12 mouse cellular contexts compared by ENCODE assay signal in the genomic region with DNA sequence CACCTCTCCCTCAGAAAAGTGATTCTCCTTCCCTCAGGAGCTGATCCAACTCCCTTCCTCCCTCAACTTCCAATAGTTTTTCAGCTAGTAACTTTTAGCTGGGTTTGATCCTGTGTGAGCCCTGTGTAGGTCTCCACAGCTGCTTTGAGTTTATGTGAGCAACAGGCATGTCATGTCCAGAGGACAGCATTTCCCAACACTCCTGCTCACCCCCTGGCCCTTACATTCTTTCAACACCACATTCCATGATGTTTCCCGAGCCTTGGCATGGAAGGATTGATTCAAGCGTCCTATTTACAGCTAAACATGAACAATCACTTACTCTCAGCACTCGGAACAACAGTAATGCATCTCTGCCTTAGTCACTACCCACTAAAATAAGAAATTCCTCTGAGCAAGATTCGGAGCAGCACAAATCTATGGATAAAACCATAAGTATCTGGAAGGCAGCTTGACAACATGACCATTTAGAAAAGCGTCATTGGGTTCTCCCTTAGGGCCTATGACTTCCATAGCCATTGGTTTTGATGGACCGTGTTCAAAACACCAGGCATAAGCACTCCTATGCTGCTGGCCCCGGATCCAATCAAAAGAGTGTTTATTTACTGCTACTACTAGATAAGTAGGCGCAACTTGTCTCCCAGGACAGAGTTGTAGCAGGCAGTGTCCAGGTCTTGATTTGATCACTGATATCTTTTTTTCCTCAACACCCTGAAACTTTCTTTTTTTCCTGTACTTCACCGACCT. TPM values are rescaled to one million over a fixed set of nuclear protein-coding genes. Genes with fewer than 3 reads are reported as not detected.
DNase-seq lines count a peak whose midpoint lies in the region; ATAC-seq and TF ChIP-seq lines count a peak whose summit lies in the region.
"Had no signal": no experiment of that assay in that cellular context is flagged by ENCODE, and none has a peak within 500 bp of the region (broad histone marks: within the 10 kb centered on the region; RNA-seq: fewer than 3 reads in every experiment).

No protein-coding gene starts in this region.

- H3K9ac ChIP-seq in forebrain, embryonic 13.5 days: no peak overlapping the region
- H3K9ac ChIP-seq in forebrain, embryonic 11.5 days (ENCODE audit: low read length): no peak overlapping the region
- no peak overlapping the region for H3K9ac ChIP-seq in intestine, embryonic 15.5 days
- no peak overlapping the region for H3K9ac ChIP-seq in neural tube, embryonic 15.5 days (replicated peaks)

- H3K4me2 ChIP-seq in forebrain, embryonic 13.5 days: peak overlapping the region; percentile 5; the same call in 1 of the 2 replicates
- no peak overlapping the region for H3K4me2 ChIP-seq in forebrain, embryonic 11.5 days (ENCODE audit: low read depth, low read length, severe bottlenecking)
- peak overlapping the region; percentile 40 for H3K4me2 ChIP-seq in intestine, embryonic 15.5 days (replicated peaks)
- peak overlapping the region; percentile 26; the same call in 1 of the 2 replicates for H3K4me2 ChIP-seq in neural tube, embryonic 15.5 days

- no peak for TF ChIP-seq POLR2A in lung, adult 2 months (IDR thresholded peaks at IDR 0.05; ENCODE audit: borderline replicate concordance, extremely low read depth, low read depth, low read length)

- no peak overlapping the region for H3K27ac ChIP-seq in forebrain, embryonic 13.5 days
- H3K27ac ChIP-seq in forebrain, embryonic 11.5 days (ENCODE audit: low read depth, low read length): no peak overlapping the region
- no peak overlapping the region for H3K27ac ChIP-seq in intestine, embryonic 15.5 days
- no peak overlapping the region for H3K27ac ChIP-seq in neural tube, embryonic 15.5 days (replicated peaks)

- H3K4me1 ChIP-seq in forebrain, embryonic 13.5 days: no peaks in the 10 kb centered on the region
- H3K4me1 ChIP-seq in forebrain, embryonic 11.5 days (replicated peaks; ENCODE audit: control insufficient read depth, insufficient read depth, low read length): no peaks in the 10 kb centered on the region
- peaks cover 2% of the 10 kb centered on the region; the same call in 1 of the 2 replicates for H3K4me1 ChIP-seq in lung, adult 2 months (ENCODE audit: control insufficient read depth, insufficient read depth, low read length)
- H3K4me1 ChIP-seq in intestine, embryonic 15.5 days (replicated peaks): no peaks in the 10 kb centered on the region
- 0 out of 2 replicates have a peak, but pooled peaks cover 4% of the 10 kb centered on the region for H3K4me1 ChIP-seq in neural tube, embryonic 15.5 days

- H3K9me3 ChIP-seq in forebrain, embryonic 13.5 days (replicated peaks): no peaks in the 10 kb centered on the region
- no peaks in the 10 kb centered on the region for H3K9me3 ChIP-seq in forebrain, embryonic 11.5 days (ENCODE audit: control insufficient read depth, low read length)
- H3K9me3 ChIP-seq in intestine, embryonic 15.5 days: no peaks in the 10 kb centered on the region
- no peaks in the 10 kb centered on the region for H3K9me3 ChIP-seq in neural tube, embryonic 15.5 days (replicated peaks)

- H3K27me3 ChIP-seq in forebrain, embryonic 13.5 days: no peaks in the 10 kb centered on the region
- no peaks in the 10 kb centered on the region for H3K27me3 ChIP-seq in forebrain, embryonic 11.5 days (ENCODE audit: control insufficient read depth, insufficient read depth, low read length)
- H3K27me3 ChIP-seq in intestine, embryonic 15.5 days (replicated peaks): no peaks in the 10 kb centered on the region
- H3K27me3 ChIP-seq in neural tube, embryonic 15.5 days (replicated peaks): no peaks in the 10 kb centered on the region

- no peak overlapping the region for H3K4me3 ChIP-seq in forebrain, embryonic 13.5 days
- H3K4me3 ChIP-seq in forebrain, embryonic 11.5 days (ENCODE audit: low read depth, low read length): no peak overlapping the region
- H3K4me3 ChIP-seq in lung, adult 2 months (replicated peaks; ENCODE audit: extremely low read depth, low read depth, low read length): no peak overlapping the region
- H3K4me3 ChIP-seq in intestine, embryonic 15.5 days (replicated peaks): no peak overlapping the region
- H3K4me3 ChIP-seq in neural tube, embryonic 15.5 days (replicated peaks): no peak overlapping the region

- WGBS in forebrain, embryonic 13.5 days: 62% methylated on average over 9 of the region's 9 CpGs
- WGBS in forebrain, embryonic 11.5 days: 66% methylated on average over 9 of the region's 9 CpGs
- WGBS in lung, adult 2 months: 42% methylated on average over 9 of the region's 9 CpGs
- WGBS in intestine, embryonic 15.5 days: 57% methylated on average over 9 of the region's 9 CpGs
- WGBS in neural tube, embryonic 15.5 days: 71% methylated on average over 9 of the region's 9 CpGs

- no peak for DNase-seq in forebrain, embryonic 11.5 days (ENCODE audit: low spot score)
- DNase-seq in lung, adult 18-20 months: peak; percentile 17 to 32
- no peak for DNase-seq in lung, adult 2 months
- DNase-seq in layer of hippocampus, postnatal 36 days: no peak
- no peak for DNase-seq in retina, postnatal 1 day

- no peaks in the 10 kb centered on the region for H3K36me3 ChIP-seq in forebrain, embryonic 13.5 days (ENCODE audit: poor library complexity, severe bottlenecking)
- no peaks in the 10 kb centered on the region for H3K36me3 ChIP-seq in forebrain, embryonic 11.5 days (ENCODE audit: control insufficient read depth, insufficient read depth, low read length)
- H3K36me3 ChIP-seq in intestine, embryonic 15.5 days: no peaks in the 10 kb centered on the region
- H3K36me3 ChIP-seq in neural tube, embryonic 15.5 days: no peaks in the 10 kb centered on the region

- TF ChIP-seq CTCF in lung, adult 2 months (IDR thresholded peaks at IDR 0.05; ENCODE audit: insufficient read depth, low read length): no peak

- no peak for ATAC-seq in forebrain, embryonic 13.5 days
- no peak for ATAC-seq in forebrain, embryonic 11.5 days (replicated peaks; ENCODE audit: low FRiP score)
- ATAC-seq in intestine, embryonic 15.5 days: no peak; the same call in 1 of the 2 replicates
- no peak for ATAC-seq in neural tube, embryonic 15.5 days (ENCODE audit: low FRiP score)

RNA-seq across cellular contexts. Expression of a gene that starts 14.6 kb away (rescaled TPM):
- polyA plus RNA-seq in forebrain, embryonic 13.5 days (2015; fragmentation: Nextera tagmentation; extraction: Ambion mirVana): 0.06 TPM in 1 of 2 replicates, not detected in the other
- not detected in 2 replicates for polyA plus RNA-seq in forebrain, embryonic 11.5 days (2014; fragmentation: Nextera tagmentation; extraction: Ambion mirVana)
- polyA plus RNA-seq in lung, adult 2 months (2012; rRNA removed): not detected in 2 replicates
- polyA plus RNA-seq in intestine, embryonic 15.5 days (2015; fragmentation: Nextera tagmentation; extraction: Ambion mirVana): not detected in 2 replicates
- polyA plus RNA-seq in neural tube, embryonic 15.5 days (2015; fragmentation: Nextera tagmentation; extraction: Ambion mirVana): not detected in 2 replicates
- total RNA-seq in layer of hippocampus, postnatal 36 days (2021): not detected
- total RNA-seq: adrenal gland, adult 18-20 months; heart, adult 18-20 months; liver, adult 2 months had no signal
- polyA plus RNA-seq: liver, adult 2 months; neural tube, embryonic 14.5 days had no signal

RNA-seq across cellular contexts. Expression of a gene that starts 35.5 kb away (rescaled TPM):
- polyA plus RNA-seq in forebrain, embryonic 13.5 days (2015; fragmentation: Nextera tagmentation; extraction: Ambion mirVana): not detected in 2 replicates
- polyA plus RNA-seq in forebrain, embryonic 11.5 days (2014; fragmentation: Nextera tagmentation; extraction: Ambion mirVana): not detected in 2 replicates
- not detected in 2 replicates for polyA plus RNA-seq in lung, adult 2 months (2012; rRNA removed)
- not detected in 2 replicates for polyA plus RNA-seq in intestine, embryonic 15.5 days (2015; fragmentation: Nextera tagmentation; extraction: Ambion mirVana)
- not detected in 2 replicates for polyA plus RNA-seq in neural tube, embryonic 15.5 days (2015; fragmentation: Nextera tagmentation; extraction: Ambion mirVana)
- not detected for total RNA-seq in layer of hippocampus, postnatal 36 days (2021)
- total RNA-seq: adrenal gland, adult 18-20 months; heart, adult 18-20 months; liver, adult 2 months had no signal
- polyA plus RNA-seq: liver, adult 2 months; neural tube, embryonic 14.5 days had no signal

Comparison
In these comparisons a context has a peak if more than half of its experiments do, and no peak if none do; other contexts are left out.
1. DNase-seq: peak in lung, adult 18-20 months (2 of 2); none in forebrain, embryonic 11.5 days (single experiment), lung, adult 2 months (single experiment), layer of hippocampus, postnatal 36 days (0 of 2) and retina, postnatal 1 day (single experiment).